Mouse (Mus musculus): ENCODE measurements at regions not wholly inside any gene's neighbourhood (a gene's known extent, or its start where the extent isn't known, plus 50 kb on each side); places are given as distances from the start of the nearest gene placed in this dataset.

DNA sequence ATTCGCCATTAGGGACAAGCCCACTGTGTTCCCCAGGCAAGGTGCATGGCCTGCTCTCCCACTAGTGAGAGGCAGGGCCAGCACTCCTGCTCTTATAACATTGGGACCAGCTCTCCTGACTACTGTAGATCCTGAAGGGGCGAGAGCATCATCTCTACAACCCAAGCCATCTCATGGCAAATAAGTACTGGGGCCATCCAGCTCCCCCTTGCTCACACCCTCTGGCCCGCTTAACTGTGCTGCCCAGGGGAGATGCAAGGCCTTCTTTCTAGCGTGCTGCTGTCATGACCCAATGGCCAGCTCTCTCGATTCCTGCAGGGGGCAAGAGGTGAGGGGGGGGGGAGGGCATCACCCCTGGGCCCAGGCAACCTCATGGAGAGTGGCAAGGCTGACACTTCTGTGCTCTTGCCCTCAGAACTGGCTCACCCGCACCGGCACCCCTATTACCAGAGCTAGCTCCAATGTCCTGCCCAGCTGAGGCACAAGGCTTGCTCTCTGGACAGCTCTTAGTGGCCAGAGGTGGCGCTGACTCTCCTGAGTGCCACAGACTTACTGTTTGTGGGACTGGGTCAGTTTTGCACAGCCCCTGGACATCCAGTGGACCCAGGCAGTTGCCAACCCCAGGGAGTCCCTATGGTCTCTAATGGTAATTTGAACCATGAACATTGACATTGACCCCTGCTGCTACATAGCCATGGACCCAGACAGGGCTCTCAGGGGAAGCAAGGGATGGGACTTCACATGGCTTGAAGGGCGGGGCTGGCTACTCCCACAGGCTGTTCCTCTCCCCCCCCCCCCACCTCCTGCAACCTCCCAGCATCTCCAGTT is 448.2 kb downstream of the Tdrd3 start:
- DNase-seq, result no peak

DNA sequence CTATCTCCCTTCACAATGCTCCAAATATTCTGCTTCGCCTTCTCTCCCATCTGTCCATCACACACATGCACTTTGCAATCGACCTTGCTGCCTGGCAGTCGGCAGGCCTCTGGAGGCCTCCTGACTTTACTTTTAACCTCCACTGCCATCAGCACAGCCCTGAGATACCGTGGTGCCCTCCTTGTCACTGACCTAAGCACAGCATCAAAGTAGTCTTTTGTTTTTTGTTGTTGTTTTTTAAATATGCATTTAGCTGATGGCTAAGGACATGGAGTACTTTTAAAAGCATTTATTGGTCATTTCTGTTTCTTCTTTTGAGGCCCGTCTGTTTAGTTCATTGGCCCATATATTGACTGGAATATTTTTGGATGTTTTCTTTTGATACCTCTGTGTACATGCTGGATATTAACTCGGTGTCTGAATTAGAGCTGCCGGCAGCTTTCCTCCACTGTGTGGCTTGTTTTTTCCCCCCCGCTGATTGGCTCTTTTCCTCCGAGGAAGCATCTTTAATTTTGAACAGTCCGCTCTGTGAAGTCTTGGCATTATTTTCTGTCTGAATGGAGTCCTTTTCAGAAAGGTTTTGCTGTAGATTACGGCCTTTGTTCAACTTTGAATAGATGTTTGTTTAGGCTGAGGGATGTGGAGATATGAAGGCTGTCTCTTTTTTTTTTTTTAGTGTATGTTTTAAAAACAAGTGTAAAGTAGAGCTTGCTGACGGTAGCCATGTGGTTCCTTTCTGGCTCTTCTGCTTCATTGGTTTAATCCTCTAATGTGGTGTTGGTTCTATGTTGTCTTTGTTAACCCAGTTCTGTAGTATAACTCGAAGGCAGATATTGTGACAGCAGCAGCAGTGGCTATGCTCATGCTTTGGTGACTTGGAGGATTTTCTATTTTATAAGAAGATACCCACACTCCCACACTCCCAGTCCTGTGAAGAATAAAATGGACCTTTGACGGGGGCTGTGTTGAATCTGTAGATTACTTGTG is 449.1 kb downstream of the Tdrd3 start:
- DNase-seq, result no peak

DNA sequence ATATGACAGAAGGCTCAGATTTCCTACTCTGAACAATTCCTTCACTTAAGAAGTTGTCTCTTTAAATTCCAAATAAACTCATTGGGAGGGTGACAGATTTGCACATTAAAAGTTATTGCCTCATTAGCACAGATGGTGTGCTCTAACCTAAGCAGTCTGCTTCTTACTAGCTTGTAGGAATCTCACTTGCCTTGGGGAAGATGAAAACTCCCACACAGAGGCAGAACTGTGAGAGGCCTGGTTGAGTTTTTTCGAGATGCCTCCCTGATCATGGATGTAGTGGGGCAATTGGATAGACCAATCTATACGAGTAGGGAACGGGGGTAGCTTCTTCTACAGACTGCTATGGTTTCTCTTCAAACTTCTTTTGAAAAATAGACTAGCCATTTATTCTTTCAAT is 485.3 kb downstream of the Tdrd3 start:
- DNase-seq, result no peak

DNA sequence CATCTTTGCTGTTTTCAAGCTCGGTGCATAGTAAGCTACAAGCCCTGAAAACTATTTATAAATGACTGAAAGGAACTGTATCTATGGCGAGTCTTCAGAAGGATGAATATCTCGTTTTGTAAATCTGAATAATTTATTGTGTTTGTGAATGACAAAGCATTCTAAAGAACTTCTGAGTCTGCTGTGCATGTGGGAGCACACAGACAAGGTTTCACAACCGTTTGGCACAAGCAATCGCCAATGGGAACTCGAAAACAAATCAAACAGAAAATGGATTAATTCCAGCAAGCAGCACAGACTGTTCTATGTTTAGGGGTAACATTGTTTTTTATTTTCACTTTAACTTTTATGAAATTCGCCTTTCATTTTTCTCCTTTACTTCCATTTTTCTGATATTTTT is 486.0 kb downstream of the Tdrd3 start:
- DNase-seq, result no peak
